Mouse (Mus musculus) c-Kit-negative CD71-positive TER-119-positive erythroid progenitor cells, embryonic 14.5 days (primary cell): ENCODE data around the gene Tceanc.
"Not testable (repeated sequence)": the region's sequence is repeated elsewhere in the genome, so short reads cannot be mapped to it uniquely, and the experiment has no call there.

Experiments
- DNase-seq: peaks from one replicate; pipeline ENCODE4 v3.0.0-alpha.2; 2013; ENCODE audit warnings: low read depth, low spot score

Tceanc gene

DNA sequence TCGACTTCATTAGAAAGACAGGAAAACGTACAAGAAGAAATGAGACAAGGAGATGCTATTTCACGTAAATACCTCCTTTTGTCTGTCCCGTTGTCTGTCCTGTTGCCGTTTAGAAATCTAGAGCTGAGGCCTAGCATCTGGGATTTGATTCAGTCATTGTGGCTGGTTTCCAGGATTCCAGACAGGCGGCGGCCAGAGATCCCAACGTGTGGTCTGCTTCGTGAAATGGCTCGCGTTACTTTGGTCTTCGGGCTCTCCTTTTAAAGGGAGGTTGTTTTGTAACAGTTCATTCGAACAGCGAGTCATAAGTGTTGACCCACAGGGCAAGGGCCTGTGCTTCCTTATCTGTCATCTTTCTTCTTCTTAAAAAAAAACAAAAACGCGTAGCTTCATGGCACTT, at the start of gene Tceanc:
Tceanc (minus strand) TSS at position 223 of the 400 bp plus-strand sequence.
- no peak for DNase-seq

DNA sequence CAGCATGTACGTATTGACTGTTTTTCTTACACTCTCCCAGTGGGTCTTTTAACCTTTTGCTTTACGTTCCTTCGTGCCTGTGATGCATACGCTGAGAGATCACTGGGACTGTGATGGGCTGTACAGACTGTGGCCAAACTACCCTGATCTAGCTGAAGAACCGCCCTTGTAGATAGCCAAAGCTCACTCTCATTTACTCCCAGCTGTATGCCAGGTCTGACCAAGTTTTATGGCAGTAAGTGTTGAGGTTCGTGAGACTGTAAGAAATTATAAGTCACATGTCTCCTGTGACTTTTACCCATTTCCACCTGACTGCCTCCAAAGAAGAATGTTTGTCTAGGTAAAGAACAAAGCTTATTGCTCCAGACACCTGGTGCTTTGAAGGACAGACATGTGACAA, 47.6 kb upstream of the Tceanc start:
- DNase-seq: no peak

DNA sequence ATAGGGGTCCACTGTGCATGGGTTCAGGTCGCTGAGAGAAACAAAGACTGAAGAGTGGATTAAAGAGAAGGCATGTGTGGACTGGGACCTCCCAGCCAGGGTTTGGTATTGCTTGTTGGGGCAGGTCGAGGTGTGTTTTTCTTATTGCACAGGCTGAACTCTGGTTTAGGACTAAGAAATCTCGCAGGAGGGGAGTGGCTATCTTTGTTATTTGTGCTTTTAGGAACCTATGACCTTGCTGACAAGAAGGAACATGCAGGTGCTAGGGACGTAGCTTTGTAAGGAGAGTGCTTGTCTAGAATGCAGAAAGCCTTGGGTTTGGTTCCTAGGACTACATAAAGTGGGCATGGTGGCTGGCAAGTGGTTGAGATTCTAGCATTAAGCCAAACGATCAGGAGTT, 47.0 kb upstream of the Tceanc start:
- no peak for DNase-seq

DNA sequence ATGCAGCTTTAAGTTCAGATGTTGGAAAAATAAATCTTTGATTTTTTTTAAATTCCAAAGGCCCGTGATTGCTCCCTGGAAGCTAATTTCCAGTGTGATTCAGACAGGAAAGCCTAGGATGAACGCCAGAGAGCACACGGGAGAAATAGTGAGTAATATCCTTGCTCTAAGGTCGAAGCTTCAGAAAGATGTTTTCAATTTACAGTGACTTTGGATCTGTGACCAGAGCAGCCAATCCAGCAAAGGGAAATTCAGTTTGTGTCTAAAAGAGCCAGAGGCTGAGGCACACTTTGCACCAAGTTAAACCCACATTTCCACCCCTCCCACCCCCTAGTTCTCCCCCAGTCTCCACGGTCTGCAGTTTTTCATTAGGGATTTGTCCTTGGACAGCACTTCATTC, 46.5 kb upstream of the Tceanc start:
- DNase-seq: no peak

DNA sequence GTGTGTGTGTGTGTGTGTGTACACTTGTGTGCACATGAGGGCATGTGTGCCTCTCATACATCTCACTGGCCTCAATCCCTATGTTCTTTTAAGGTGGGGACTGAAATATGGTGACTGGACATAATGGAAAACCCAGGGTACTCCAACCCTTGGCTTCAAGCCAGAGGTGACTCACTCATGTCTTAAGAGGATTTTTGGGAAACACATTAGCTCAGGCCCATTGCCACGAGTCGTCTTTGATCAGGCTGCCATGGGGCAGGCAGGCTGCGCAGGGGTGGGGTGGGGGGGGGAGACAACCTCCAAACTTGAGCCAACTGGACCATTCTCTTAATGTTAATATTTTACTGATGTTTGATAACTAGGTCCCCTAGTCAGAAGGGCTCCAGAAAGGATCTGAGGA, 41.0 kb upstream of the Tceanc start:
- DNase-seq: no peak

DNA sequence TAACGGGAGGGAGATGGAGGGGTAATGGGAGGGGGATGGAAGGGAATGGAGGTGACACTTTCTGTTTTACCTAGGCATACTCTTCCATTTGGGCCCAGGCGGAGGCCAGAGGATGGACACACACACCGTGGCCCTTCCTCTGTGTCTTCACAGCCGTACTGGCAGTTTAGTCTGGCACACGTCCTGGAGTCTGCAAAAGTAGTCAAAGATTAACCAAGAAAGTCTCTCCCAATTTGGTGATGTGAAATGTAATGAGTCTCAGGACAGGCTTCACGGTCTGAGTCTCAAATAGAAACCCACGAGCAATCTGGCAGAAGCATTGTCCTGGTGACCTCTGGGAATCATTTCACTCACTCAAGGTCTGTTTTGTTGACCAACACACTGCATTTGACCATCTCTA, 34.0 kb upstream of the Tceanc start:
- DNase-seq: no peak

DNA sequence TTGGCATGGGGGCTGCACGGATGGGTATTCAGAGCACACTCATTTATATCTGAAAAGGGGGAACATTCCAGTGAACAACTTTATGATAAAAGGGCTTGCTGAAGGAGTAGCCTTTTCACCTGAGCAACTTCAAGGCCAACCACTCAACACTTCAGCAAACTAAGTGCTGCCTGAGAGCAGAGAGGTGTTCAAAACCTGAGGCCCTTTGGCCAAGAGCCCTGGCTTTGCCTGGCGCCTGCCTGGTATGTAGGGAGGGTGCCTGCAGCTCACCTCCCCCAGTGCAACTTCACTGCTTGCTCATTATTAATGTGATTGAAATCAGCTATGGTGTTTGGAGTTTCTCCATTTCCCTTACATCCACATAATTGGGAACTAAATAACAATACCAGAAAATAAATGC, 28.1 kb upstream of the Tceanc start:
- no peak for DNase-seq

DNA sequence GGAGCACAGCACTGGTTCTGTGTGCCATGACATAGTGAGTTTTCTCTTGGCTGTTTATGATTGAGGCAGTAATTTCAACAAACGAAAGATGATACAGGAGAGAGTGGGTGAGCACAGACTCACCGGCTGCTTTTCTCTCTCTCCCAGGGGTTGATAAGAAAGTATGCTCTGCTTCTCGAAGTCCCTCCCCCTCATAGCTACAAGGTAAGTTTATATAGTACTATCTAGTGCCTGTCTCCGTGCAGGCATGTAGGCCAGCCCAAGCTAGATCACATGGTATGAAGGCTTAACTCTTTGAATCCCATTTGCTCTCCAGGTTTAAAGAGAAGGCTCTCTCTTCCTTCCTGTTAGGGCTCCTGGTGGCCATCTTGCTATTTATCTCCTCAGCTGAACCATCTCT, 16.8 kb upstream of the Tceanc start:
- no peak for DNase-seq

DNA sequence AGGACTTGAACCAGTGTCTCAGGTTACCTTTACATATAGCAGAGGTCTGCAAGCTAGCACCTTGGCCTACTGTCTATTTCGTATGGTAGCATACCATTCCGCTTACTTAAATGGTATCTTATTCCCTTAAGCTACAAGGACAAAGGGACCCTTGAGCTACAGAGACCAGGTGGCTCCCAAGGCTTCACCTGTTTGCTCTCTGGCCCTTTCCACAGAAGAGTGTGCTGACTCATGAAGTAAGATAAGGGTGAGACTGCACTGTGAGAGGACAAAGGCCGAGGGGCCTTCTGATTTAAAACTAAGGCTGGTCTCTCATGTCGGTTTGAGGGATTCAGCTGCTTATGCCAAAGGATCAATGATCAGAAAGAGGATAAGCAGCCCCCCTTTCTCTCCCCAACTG, 15.1 kb upstream of the Tceanc start:
- DNase-seq: no peak

DNA sequence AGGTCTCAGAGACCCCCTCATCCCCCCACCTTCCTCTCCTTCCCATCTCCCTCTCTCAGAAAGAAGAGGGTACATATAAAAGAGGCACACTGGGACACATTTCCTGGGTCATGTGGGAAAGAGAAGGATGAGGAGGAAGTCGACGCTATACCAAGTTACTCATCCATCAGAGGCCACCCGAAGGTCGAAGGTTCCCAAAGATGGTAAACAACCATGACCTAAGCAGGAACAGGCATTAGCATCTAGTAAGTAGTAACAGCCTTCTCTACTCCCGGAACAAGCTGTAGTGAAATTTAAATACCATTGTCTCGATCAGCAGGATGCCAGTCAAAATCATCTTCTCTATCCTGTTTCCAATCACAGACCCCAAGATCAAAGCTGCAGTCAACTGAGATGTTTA, 13.3 kb upstream of the Tceanc start:
- DNase-seq: no peak

DNA sequence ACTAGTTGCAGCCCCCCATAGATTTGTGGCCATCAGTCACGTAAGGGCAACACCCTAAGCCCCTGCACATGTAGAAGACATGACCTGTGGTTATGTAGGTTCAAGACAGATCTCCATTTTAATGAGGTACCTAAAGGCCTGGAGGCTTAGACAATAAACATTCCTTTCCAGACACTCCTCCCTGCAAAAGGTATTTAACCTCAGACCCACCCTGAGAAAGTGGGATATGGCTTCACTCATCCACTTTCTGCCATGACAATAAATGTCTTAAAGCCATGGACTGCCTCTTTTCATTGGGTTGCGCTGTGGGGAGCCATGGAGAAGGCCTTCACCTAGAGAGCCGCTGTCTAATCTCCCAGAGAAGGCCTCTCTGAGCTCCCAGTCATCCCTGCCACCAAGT, 9.8 kb upstream of the Tceanc start:
- no peak for DNase-seq

DNA sequence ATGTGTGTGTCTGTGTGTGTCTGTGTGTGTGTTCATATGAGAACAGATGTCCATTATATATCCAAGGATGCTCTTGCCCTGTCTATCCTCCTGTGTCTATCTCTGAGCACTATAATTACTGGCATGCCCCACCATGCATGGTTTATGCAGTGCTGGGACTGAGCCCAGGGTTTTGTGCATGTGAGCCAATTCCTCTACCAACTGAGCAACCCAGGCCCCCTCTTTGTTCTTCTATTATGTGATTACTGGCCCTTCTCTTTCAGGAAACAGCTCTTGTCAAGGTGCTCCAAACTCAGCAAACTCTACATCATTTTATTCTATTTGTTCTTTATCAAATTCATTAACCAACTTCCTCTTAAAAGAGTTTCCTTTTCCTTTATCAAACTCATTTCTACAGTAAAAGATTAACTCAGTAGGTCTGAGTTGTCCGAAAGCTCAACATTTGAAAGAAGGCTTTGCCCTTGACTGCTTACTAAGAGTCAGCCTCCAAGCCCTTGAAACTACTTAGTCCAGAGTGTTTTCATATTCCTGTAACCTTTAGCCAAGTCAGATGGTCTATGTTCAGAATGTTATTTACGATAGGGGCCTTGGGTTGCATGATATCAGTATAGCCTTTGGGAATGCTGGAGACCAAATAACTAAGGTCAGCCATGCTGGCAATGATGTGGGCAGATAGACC, 7.4 kb upstream of the Tceanc start:
- no peak for DNase-seq

DNA sequence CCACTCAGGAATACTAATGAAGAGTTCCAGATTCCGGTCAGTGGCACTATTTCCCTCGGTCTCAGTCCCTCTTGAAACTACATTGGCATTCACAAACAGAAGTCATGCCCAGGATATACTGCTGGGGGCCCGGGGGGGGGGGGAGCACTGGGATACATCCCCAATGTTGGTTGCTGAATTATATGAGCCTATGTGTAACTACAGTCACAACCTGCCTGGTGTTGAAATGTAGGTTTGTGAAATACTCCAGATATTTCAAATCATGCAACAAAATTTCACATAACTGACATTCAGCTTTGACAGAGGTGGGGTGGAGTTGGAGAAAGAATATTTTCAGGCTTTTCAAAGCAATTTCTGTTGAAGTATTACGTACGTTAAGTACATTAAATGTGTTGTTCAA, 2.4 kb upstream of the Tceanc start:
- DNase-seq: no peak

DNA sequence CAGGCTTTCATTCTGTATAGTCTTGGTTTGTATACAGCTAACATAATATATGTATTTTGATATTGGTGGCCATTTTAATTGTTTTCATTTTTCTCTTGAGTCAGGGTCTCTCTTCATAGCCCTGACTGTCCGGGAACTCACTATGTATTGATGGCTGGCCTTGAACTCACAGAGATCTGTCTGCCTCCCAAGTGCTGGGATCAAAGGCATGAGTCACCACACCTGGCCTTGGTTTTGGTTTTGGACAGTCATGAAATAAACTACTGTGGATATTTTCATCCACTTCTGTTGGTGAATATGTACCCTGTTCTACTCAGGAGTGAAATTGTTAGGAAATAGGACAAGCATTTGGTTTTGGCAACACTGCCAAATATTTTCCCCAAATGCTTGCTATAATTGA, 1.7 kb downstream of the Tceanc start:
- DNase-seq: no peak

DNA sequence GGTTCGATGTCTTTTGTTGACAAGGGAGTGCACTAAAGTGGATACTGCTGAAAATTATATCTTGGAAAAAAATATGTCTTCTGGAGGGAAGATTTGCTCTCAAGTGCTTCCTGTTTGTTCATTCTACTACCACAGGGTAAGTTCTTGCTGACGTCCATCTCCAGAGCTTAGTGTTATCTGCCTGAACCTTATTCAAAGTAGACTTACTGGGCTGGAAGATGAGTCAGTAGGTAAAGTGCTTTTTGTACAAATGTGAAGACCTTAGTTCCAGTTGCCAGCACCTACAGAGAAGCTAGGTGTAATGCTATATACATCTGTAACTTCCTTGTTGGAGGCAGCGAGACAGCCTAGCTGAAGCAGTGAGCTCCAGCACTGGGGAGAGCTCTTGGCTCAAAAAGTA, 2.4 kb downstream of the Tceanc start:
- no peak for DNase-seq

DNA sequence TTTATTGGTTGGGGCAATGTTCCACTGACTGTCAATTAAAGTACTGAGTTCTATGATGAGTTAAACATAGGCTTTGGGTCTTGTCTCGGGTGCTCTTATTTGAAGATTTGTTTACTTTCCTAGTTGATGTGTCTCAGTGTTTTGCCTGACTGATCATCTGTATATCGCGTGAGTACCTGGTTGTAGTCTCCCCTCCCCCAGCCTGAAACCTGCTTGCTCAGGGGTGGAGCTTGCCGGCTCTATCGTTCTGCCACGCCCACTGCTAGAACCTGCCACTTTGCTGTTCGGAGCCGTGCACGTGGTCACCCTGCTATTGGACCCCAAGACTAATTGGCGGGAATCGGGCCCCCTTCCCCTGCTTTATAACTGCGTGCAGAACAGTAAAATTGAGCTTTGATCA, 4.3 kb downstream of the Tceanc start:
- not testable (repeated sequence) for DNase-seq

DNA sequence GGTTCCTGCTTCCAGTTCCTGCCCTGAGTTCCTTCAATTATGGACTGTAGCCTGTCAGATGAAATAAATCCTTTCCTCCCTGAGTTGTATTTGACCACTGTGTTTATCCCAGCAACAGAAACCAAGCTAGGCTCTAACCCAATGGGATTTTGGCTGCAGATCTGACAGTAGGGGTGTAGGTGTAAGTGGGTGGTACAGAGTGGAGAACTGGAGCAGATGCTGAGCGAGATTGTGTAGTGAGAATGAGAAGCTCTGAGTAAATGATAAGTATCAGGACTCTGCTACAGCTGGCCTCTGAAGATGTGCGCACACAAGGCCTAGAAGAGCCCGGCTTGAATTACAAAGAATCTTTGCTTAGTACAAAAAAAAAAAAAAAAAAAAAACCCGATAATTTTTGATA, 6.3 kb downstream of the Tceanc start:
- no peak for DNase-seq

DNA sequence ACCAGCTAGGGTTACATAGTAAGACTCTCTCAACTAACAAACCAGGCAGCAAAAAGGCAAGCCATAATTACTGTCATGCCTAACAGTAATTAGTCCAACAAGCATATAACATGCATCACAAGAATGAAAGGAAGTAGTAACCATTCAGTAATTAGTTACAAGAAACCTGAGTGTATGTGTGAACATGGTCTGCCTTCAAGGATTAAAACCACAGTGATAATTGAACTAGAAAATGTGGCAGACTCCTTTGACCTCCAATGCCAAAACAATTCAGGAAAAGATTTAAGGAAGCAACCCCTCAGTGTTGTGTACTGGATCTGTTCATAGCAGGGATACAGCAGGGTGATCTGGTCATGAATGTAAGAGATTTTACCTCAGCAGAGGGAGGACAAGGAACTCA, 7.3 kb downstream of the Tceanc start:
- no peak for DNase-seq

DNA sequence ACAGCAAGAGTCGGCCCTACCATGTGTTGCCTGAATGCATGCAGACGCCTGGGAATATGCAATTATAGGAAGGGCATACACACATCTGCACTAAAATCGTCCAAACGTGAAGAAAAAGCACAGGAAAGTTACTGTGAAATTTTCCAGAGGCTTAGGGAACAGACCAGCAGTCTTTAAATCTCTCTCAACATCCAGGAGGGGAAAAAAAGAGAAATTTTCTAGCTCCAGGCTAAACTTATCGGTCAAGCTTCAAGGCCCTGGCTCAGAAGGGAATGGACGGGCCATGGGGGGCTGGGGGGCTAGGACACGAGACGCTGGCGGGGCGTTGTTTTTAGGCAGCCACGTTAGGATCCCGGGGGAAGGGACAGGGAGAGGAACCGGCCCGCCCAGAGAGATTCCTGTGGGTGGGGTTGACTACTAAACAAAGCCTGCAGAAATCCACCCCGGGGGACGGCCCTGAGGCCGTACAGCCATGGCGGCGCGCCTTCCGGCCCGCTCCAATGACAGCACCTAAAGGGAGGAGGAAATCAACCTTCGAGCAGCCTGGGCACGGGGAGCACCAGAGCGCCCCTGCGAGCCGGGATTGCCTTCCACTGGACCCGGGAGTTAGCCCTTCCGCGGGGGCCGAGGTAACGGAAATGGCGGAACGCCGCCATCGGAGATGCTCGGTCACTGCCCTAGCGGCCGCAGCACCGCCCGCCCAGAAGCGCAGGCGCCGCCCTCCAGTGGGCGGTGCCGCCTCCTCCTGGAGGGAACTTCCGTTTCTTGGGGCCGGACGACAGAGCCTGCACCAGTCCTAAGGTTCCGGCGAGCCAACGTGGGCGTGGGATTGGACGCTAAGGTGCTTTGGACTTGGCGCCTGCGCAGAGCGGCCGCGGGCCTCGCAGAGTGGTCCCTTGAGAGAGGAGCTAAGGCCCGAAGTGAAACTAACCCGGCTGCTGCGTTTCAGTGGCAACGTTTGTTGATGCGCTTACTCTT, 8.3 kb downstream of the Tceanc start:
- peak; percentile 84 for DNase-seq

DNA sequence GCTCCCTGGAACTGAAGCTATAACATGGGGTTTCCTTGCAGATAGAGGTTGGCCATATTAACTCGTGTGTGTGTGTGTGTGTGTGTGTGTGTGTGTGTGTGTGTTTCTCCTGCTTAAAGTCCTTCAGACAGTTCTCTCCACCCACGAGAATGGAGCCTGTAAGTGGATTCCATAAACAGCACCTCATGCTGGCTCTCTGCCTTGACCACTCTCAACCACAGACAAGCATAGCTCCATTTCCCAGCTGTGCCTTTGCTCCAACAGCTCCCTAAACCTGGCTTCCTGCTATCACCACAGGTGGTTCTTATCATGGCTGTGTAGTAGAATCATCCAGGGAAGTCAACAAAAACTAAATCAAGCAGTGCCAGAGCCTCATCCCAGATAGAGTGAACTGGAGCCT, 13.9 kb downstream of the Tceanc start:
- no peak for DNase-seq

DNA sequence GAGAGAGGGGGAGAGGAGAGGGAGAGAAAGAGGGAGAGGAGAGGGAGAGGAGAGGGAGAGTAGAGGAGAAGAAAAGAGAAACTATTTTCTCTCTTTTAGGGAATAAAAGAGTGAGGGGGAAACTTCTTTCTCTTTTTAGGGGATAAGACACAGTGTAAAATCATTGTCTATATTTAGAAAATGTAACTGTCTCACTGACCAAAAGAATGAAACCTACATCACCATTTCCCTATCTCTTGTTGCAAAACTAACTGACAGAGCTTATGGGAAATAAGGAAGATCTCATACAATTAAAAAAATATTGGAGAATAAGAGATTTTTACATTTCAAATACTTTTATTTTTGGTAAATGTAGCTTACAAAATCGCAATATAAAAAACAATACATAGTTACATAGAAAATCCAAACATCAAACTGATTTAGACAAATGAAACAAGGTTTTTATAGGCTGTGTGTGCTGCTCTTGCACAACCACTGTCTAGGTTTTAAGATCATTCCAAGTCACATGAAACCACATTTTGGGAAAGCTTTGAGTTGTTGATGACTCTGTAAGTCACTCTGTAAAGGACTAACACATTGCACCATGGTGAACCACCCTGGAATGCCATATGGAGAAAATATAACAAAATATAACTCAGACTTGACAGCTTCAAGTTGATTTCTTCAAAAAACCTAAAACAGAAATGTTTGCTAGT, 18.7 kb downstream of the Tceanc start:
- no peak for DNase-seq

DNA sequence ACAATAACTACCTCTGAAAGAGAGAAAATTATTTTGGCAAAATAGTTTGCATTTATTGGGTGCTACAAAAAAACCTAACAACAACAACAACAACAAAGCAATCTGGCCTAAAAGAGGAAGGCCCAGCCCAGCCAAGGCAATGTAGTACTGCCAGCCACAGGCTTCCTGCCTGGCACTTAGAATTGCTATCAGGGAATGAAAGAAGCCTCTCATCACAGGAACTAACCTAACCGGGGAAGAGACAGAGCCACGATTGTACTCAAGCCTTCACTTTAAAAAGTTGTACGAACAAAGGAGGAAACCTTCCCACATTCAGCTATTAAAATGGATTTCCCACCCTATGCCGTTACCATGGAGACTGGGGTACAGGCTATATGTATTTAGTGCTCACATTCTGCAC, 20.6 kb downstream of the Tceanc start:
- no peak for DNase-seq

DNA sequence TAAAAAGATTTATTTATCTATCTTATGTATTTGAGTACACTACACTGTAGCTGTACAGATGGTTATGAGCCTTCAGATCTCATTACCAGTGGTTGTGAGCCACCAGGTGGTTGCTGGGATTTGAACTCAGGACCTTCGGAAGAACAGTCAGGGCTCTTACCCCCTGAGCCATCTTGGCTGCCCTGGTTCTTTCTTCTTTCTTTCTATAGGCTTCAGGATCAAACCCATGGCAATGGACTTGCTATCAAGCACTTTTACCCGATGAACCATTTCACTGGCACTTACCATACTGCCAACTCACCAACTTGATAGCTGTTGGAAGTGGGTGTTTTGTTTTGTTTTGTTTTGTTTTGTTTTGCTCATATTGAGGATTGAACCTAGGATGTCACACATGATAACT, 23.3 kb downstream of the Tceanc start:
- DNase-seq: no peak
